Mouse (Mus musculus): Measurements from ENCODE around the gene Ndufs3.
A peak's percentile ranks its signal among the peaks of the same experiment; 100 is the strongest.

Gene Ndufs3

GRCm38 (mm10) chr2:90904076-90904855 lies at the start of gene Ndufs3, which contains the start of gene Kbtbd4:
Gene Ndufs3, minus strand, starts transcription at chr2:90904827.
Gene Kbtbd4, plus strand, starts transcription at chr2:90904740.
- DNase-seq = peak; percentile 89

- no peak for DNase-seq
Observed at GRCm38 (mm10) chr2:90953461-90953860, 48.8 kb upstream of the Ndufs3 start.

GRCm38 (mm10) chr2:90950582-90951194 lies 46.1 kb upstream of the Ndufs3 start:
- no peak for DNase-seq

GRCm38 (mm10) chr2:90950149-90950548 lies 45.5 kb upstream of the Ndufs3 start:
- no peak for DNase-seq

GRCm38 (mm10) chr2:90941744-90942143 lies 37.1 kb upstream of the Ndufs3 start:
- DNase-seq = no peak

GRCm38 (mm10) chr2:90940233-90941229 lies 35.9 kb upstream of the Ndufs3 start, which contains the start of gene Celf1:
Gene Celf1, plus strand, starts transcription at chr2:90940382.
- peak; percentile 89 for DNase-seq

- no peak for DNase-seq
Observed at GRCm38 (mm10) chr2:90939750-90940149, 35.1 kb upstream of the Ndufs3 start.

GRCm38 (mm10) chr2:90938362-90938761 lies 33.7 kb upstream of the Ndufs3 start:
- no peak for DNase-seq

- no peak for DNase-seq
Observed at GRCm38 (mm10) chr2:90932273-90932672, 27.6 kb upstream of the Ndufs3 start.

- DNase-seq = no peak
Observed at GRCm38 (mm10) chr2:90931829-90932228, 27.2 kb upstream of the Ndufs3 start.

GRCm38 (mm10) chr2:90928566-90928965 lies 23.9 kb upstream of the Ndufs3 start:
- DNase-seq = no peak

- no peak for DNase-seq
Observed at GRCm38 (mm10) chr2:90922636-90923035, 18.0 kb upstream of the Ndufs3 start.

GRCm38 (mm10) chr2:90921178-90921577 lies 16.6 kb upstream of the Ndufs3 start:
- DNase-seq = no peak

- DNase-seq = no peak
Observed at GRCm38 (mm10) chr2:90917999-90918698, 13.5 kb upstream of the Ndufs3 start.

GRCm38 (mm10) chr2:90917233-90917998 lies 12.8 kb upstream of the Ndufs3 start:
- DNase-seq = peak; percentile 55

- no peak for DNase-seq
Observed at GRCm38 (mm10) chr2:90916560-90917232, 12.1 kb upstream of the Ndufs3 start.

GRCm38 (mm10) chr2:90915516-90915915 lies 10.9 kb upstream of the Ndufs3 start:
- no peak for DNase-seq

- no peak for DNase-seq
Observed at GRCm38 (mm10) chr2:90913671-90914070, 9.0 kb upstream of the Ndufs3 start.

- no peak for DNase-seq
Observed at GRCm38 (mm10) chr2:90911668-90912067, 7.0 kb upstream of the Ndufs3 start.

- DNase-seq = no peak
Observed at GRCm38 (mm10) chr2:90910861-90911260, 6.2 kb upstream of the Ndufs3 start.

- no peak for DNase-seq
Observed at GRCm38 (mm10) chr2:90906721-90907120, 2.1 kb upstream of the Ndufs3 start.

Measured in right cerebral cortex, adult 18-20 months (tissue).